Mouse (Mus musculus): ENCODE data around the gene Aldh1a2. TPM values are rescaled to one million over a fixed set of nuclear protein-coding genes. Genes with fewer than 3 reads are reported as not detected.

The Aldh1a2 gene
- polyA plus RNA-seq, 1 experiment from 2014 or later: 2.0 TPM

DNA sequence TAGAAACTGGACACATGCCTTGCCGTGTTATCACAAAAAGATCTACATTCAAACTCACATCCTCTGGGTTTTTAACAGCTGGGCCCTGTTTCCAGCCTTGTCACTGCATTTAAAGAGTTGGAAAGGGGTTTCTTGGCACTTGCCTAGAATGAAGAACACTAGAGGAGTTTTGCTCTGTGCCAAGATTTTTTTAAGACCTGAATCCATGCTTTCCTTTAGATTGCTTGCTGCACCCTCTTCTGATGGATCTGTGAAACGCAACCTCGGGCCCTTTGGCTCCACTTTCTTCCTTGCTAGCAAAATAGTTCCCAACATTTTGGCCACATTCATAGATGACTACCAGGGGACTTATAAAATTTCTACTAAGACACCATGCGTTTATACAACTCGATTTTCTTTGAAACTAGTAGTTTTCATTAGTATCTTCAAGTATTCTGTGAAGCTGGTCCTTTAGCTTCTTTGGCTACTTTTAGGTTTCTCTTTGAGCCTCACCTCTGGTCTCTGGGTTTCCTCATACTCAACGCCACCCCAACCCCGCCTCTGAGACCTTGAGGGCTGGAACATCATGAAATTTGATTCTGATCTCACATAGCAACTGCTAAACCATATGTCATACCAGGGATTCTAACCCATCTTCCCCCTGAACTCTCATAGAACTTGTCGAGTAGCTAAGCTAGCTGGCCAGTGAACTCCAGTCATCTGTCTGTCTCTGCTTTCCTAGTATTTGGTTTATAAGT lies 35.5 kb upstream of the Aldh1a2 start:
- Histone ChIP-seq H3K27ac (peak overlapping the region; percentile 53), H3K4me1 (replicated peaks) (peaks cover 61% of the 10 kb centered on the region), H3K9me3 (replicated peaks) (no peaks in the 10 kb centered on the region), H3K27me3 (no peaks in the 10 kb centered on the region), H3K36me3 (no peaks in the 10 kb centered on the region), H3K4me2 (0 out of 2 replicates have a peak overlapping the region, but pooled peaks have one; percentile 6), H3K9ac (0 out of 2 replicates have a peak overlapping the region, but pooled peaks have one; percentile 30), H3K4me3 (replicated peaks) (no peak overlapping the region)
- no peak for ATAC-seq (ENCODE audit: low read depth)
- 59% methylated on average over 8 of the region's 8 CpGs for WGBS (ENCODE audit: insufficient replicate concordance)
- no peak for DNase-seq

DNA sequence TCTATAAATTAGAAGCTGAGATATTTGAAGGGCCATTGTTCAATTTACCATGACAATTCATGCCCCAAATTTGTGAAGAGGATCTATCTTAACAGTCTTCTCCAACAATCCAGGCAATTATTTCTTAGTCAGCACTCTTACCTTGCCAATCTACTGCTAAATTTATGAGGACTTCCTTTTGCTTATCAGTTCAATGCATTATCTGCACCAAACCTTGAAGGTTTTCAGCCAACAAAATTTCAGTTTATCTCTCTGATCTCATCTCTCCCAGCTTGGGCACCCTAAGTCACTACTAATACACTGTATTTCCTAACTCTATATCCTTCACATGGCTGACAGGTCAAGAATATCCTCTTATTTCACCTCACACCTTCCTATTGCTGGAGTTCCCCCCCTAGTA lies 30.3 kb upstream of the Aldh1a2 start:
- no peak for ATAC-seq (ENCODE audit: low read depth)
- no peaks in the 10 kb centered on the region for H3K27me3 ChIP-seq
- no peak overlapping the region for H3K9ac ChIP-seq
- H3K36me3 ChIP-seq: no peaks in the 10 kb centered on the region
- DNase-seq: no peak
- H3K4me3 ChIP-seq (replicated peaks): no peak overlapping the region
- peaks cover 63% of the 10 kb centered on the region for H3K4me1 ChIP-seq (replicated peaks)
- H3K27ac ChIP-seq: peak overlapping the region; percentile 20; the same call in 1 of the 2 replicates
- H3K9me3 ChIP-seq (replicated peaks): no peaks in the 10 kb centered on the region
- no peak overlapping the region for H3K4me2 ChIP-seq

DNA sequence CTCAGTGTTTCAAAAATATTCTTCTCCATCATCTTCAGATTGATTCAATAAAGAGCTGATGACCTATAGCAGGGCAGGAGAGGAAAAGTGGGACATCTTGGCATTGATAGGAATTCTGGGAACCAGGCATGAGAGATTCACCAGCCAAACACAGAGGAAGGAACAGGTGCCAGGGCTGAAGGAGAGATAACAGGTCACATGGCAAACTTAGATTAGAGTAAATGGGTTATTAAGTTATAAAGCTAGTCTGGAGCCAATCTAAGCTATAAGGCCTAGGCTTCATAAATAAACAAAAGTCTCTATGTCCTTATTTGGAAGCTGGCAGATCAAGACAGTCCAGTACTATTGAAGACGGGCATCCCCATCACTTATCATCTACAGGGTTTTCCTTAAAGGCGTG lies 29.8 kb upstream of the Aldh1a2 start:
- ATAC-seq (ENCODE audit: low read depth): peak; percentile 35; the same call in 1 of the 2 replicates
- Histone ChIP-seq H3K4me2 (no peak overlapping the region), H3K27ac (no peak overlapping the region; the same call in 1 of the 2 replicates)

DNA sequence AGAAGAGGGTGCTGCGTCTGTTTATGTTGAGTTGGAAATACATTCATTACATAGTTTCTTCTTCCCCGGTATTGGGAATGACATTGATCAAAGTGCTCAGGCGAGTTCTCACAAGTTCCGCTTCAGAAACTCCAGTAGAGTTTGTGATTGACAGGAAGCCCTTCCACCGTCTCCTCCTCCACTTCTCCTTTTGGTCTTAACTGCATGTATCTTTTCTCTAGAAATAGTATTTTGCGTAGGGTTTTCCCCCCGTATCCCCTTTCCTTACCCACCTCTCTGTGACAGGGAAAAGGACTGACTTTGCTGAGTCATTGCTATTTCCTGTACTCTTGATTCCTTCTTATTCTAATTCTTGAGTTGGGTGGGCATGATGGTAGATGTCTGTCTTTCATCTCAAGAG lies 28.2 kb upstream of the Aldh1a2 start:
- H3K4me2 ChIP-seq: no peak overlapping the region
- no peaks in the 10 kb centered on the region for H3K27me3 ChIP-seq
- WGBS (ENCODE audit: insufficient replicate concordance): 33% methylated on average over 7 of the region's 7 CpGs
- no peak for DNase-seq
- H3K36me3 ChIP-seq: no peaks in the 10 kb centered on the region
- no peak for ATAC-seq (ENCODE audit: low read depth)
- no peak overlapping the region for H3K9ac ChIP-seq
- no peak overlapping the region for H3K27ac ChIP-seq
- H3K4me3 ChIP-seq (replicated peaks): no peak overlapping the region
- no peaks in the 10 kb centered on the region for H3K9me3 ChIP-seq (replicated peaks)
- peaks cover 49% of the 10 kb centered on the region for H3K4me1 ChIP-seq (replicated peaks)

More for the DNA sequence above, 29.8 kb upstream of the Aldh1a2 start:
- Histone ChIP-seq H3K27me3 (no peaks in the 10 kb centered on the region), H3K9ac (no peak overlapping the region), H3K36me3 (no peaks in the 10 kb centered on the region), H3K9me3 (replicated peaks) (no peaks in the 10 kb centered on the region), H3K4me1 (replicated peaks) (peaks cover 58% of the 10 kb centered on the region), H3K4me3 (replicated peaks) (no peak overlapping the region)
- WGBS (ENCODE audit: insufficient replicate concordance): 61% methylated on average over 2 of the region's 2 CpGs
- DNase-seq: no peak

DNA sequence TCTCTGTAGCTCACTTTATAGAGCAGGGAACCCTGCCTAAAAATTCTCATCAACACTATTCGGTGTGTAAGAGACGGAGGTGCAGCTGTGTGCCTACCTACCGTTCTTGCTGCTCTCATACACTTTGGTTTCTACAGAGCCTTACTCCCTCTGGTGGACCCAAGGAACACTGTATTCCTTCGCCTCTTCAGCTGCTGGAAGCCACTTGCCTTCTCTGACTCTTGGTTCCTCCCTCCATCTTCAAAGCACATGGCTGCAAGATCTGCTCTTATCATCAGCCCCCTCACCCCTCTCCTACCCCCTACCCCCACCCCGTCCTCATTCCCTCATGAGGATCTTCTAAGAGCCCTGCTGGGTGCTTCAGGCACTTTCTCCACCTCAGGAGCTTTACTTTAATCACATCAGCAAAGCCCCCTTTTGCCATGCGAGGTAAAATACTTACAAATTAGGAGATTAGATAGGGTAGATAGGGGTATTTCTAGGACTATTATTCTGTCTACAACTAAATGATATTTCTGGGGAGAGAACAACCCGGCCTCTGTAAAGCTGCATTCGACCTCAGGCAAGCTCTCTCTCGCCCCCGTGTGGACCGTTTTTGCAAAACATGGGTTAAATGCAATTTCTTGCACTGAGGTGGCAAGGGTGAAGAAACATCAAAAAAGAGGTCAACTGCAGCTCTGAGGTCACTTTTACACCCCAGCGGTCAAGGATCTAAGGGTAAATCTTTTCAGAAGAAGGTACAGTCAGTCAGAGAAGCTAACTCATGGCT lies 26.8 kb upstream of the Aldh1a2 start:
- Histone ChIP-seq H3K9me3 (replicated peaks) (no peaks in the 10 kb centered on the region), H3K4me2 (peak overlapping the region; percentile 61), H3K4me3 (replicated peaks) (peak overlapping the region; percentile 23; the same call in 1 of the 2 replicates), H3K27me3 (no peaks in the 10 kb centered on the region), H3K27ac (peak overlapping the region; percentile 41), H3K36me3 (no peaks in the 10 kb centered on the region), H3K4me1 (replicated peaks) (peaks cover 42% of the 10 kb centered on the region), H3K9ac (peak overlapping the region; percentile 61)
- ATAC-seq (ENCODE audit: low read depth) (peak; percentile 94), DNase-seq (peak; percentile 55)
- 4% methylated on average over 12 of the region's 12 CpGs for WGBS (ENCODE audit: insufficient replicate concordance)

DNA sequence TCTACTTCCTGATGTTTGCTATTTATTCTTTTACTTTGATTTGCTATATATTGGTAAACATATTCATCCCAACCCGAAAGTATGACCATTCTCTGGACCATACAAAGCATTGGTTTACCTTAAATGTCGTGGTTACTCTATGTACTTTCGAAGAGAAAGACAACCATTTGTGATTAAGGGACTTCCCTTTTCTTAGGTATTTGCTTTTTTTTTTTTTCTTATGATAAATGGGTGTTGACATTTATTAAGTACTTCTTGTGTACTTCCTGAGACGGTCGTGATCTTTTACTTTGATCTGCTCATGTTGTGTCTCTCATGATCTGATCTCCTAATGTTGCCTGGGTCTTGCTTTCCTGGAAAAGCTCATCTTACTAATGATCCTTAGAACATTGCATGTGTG lies 16.8 kb upstream of the Aldh1a2 start:
- Histone ChIP-seq H3K27ac (no peak overlapping the region), H3K9me3 (replicated peaks) (no peaks in the 10 kb centered on the region), H3K4me3 (replicated peaks) (no peak overlapping the region), H3K27me3 (no peaks in the 10 kb centered on the region), H3K9ac (no peak overlapping the region), H3K4me1 (replicated peaks) (no peaks in the 10 kb centered on the region), H3K36me3 (no peaks in the 10 kb centered on the region), H3K4me2 (no peak overlapping the region)
- ATAC-seq (ENCODE audit: low read depth) (no peak), DNase-seq (no peak)
- whole genome bisulfite sequencing (ENCODE audit: insufficient replicate concordance): 51% methylated on average over 5 of the region's 5 CpGs

DNA sequence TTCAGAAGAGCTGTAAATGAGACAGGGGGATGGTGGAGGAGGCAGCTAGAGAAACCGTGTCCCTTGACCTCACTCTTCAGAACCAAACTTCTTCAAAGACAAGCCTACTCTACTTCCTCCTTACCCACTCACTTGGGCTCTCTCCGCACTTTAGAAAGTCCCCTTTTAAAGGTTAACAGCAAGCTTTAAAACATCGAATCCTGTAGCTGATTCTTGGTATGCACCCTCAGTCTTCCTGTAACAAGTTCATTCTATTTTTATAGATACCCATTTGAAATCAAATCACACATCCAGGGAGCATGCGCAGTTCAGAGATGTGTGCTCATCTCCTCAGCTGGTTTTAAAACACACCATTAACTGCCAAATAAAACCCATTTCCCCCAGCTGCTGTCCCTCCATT lies 13.3 kb upstream of the Aldh1a2 start:
- WGBS (ENCODE audit: insufficient replicate concordance): 53% methylated on average over 4 of the region's 4 CpGs
- no peak overlapping the region for H3K27ac ChIP-seq
- H3K4me3 ChIP-seq (replicated peaks): no peak overlapping the region
- no peak overlapping the region for H3K9ac ChIP-seq
- no peaks in the 10 kb centered on the region for H3K27me3 ChIP-seq
- H3K9me3 ChIP-seq (replicated peaks): no peaks in the 10 kb centered on the region
- H3K36me3 ChIP-seq: no peaks in the 10 kb centered on the region
- no peaks in the 10 kb centered on the region for H3K4me1 ChIP-seq (replicated peaks)
- ATAC-seq (ENCODE audit: low read depth) (no peak), DNase-seq (no peak)
- no peak overlapping the region for H3K4me2 ChIP-seq

DNA sequence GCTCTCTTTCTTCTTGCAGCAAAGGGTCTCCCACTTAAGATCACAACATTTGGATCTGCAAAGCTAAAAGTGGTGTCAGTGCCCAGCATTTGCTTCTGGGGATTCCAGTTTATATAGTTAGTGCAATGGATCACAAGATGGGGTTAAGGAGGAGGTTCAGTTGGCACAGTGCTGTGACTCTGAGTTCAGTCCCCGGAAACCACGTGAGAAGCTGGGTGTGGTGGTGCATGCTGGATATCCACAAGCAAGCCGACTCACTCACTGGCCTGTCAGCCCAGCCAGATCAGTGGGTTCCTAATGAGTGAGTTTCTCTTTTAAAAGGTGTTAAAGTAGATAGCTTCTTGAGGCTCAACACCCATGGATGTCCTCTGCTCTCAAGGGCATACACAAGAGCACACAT lies 6.3 kb upstream of the Aldh1a2 start:
- no peak overlapping the region for H3K4me2 ChIP-seq
- WGBS (ENCODE audit: insufficient replicate concordance): 41% methylated on average over 3 of the region's 3 CpGs
- no peak for ATAC-seq (ENCODE audit: low read depth)
- H3K4me1 ChIP-seq (replicated peaks): no peaks in the 10 kb centered on the region
- no peaks in the 10 kb centered on the region for H3K36me3 ChIP-seq
- DNase-seq: no peak
- peaks cover 31% of the 10 kb centered on the region for H3K27me3 ChIP-seq
- H3K4me3 ChIP-seq (replicated peaks): no peak overlapping the region
- H3K27ac ChIP-seq: no peak overlapping the region
- H3K9me3 ChIP-seq (replicated peaks): no peaks in the 10 kb centered on the region
- no peak overlapping the region for H3K9ac ChIP-seq

DNA sequence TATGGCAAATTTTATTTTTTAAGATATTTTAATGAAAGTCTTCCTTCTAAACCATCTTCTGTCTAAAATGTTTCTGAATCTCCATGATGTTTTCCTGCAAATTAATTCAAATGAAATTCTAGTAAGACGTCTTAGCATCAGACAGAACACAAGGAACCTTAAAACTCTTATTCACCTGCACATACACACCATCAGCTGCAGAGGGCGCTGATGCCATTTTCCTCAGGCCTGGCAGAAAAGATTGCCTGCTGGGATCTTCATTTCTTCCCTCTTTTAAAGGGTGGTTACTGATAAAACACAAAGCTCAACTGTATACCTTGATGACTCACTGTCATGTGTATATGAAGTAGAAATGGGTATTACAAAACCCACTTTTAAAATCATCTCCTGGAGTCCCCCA lies 4.7 kb upstream of the Aldh1a2 start:
- Histone ChIP-seq H3K4me2 (no peak overlapping the region), H3K27ac (no peak overlapping the region), H3K9ac (no peak overlapping the region), H3K9me3 (replicated peaks) (no peaks in the 10 kb centered on the region), H3K4me1 (replicated peaks) (peaks cover 9% of the 10 kb centered on the region), H3K36me3 (no peaks in the 10 kb centered on the region), H3K27me3 (peaks cover 46% of the 10 kb centered on the region), H3K4me3 (replicated peaks) (no peak overlapping the region)
- 4% methylated on average over 2 of the region's 2 CpGs for WGBS (ENCODE audit: insufficient replicate concordance)
- DNase-seq (no peak), ATAC-seq (ENCODE audit: low read depth) (no peak)

DNA sequence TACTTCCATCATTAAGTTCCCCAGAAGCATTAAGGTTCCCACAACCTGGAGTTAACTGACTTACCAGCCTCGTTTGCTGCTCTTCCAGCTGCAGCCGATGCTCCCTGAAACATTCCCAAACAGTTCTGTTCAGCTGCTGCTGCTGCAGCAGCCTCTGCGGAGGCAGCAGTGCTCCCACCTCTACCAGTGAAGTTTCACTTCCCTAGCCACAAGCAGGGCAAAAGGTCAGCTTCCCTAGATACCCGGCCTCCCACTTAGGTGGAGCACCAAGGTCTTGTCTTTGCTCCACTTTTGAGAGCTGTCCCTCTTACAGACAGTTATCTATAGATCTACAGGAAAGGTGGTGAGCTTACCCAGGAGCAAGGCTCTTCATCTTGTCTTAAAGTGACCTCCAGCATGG lies 2.0 kb upstream of the Aldh1a2 start:
- Histone ChIP-seq H3K9me3 (replicated peaks) (no peaks in the 10 kb centered on the region), H3K4me3 (replicated peaks) (no peak overlapping the region), H3K4me1 (replicated peaks) (peaks cover 13% of the 10 kb centered on the region), H3K27ac (no peak overlapping the region), H3K36me3 (no peaks in the 10 kb centered on the region), H3K27me3 (peaks cover 71% of the 10 kb centered on the region), H3K4me2 (no peak overlapping the region), H3K9ac (no peak overlapping the region)
- WGBS (ENCODE audit: insufficient replicate concordance): 14% methylated on average over 4 of the region's 4 CpGs
- DNase-seq: no peak
- ATAC-seq (ENCODE audit: low read depth): no peak

DNA sequence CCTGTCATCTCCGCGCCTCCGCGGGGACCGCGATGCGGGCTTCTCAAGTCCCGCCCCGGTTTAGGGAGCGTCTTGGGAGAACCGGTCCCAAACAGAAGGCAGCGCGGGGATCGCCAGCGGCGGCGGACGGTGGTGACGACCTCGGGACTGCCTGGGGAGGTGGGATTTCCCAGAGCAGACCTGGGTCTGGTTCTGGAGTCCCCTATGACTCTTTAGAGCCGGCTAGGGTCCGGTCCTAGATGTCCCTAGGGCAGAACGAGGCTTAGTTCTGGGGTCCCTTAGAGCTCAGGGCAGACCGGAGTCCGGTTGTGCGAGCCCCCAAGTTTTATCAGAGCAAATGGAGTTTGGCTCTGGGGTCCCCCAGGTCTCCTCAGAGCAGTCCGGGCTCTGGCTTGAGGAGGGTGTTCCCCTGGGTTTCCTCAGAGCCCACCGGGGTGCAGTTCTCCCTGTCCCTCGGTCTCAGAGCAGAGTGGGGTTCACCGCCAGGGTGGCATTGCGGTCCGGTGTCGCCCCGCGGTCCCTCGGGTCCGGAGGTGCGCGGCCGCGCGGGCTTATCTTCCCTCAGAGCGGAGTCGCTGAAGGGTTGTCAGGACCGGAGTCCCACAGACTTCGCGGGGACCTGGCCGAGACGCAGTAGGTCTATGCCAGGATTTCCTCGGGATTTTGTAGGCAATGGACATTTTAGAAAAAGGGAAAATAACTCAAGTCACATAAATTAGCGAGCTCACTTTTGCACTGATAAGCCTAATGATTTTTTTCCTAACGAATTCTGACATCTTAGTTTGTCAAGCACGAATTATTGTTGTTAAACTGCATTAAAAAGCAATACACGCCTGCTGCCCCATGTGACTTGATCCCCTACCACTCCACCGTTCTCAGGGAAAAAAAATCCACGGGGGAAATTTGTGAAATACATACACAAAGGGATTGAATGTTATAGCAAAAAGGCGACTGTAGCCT lies 727 bp downstream of the Aldh1a2 start:
- ATAC-seq (ENCODE audit: low read depth) (no peak), DNase-seq (no peak)
- H3K4me1 ChIP-seq (replicated peaks): peaks cover 13% of the 10 kb centered on the region
- no peak overlapping the region for H3K9ac ChIP-seq
- peak overlapping the region; percentile 69 for H3K4me2 ChIP-seq
- no peaks in the 10 kb centered on the region for H3K36me3 ChIP-seq
- 1% methylated on average over 57 of the region's 57 CpGs for WGBS (ENCODE audit: insufficient replicate concordance)
- H3K9me3 ChIP-seq (replicated peaks): no peaks in the 10 kb centered on the region
- peak overlapping the region; percentile 54 for H3K4me3 ChIP-seq (replicated peaks)
- peaks cover 84% of the 10 kb centered on the region for H3K27me3 ChIP-seq
- no peak overlapping the region for H3K27ac ChIP-seq

Measured in liver, embryonic 13.5 days (tissue).